Mouse (Mus musculus): ENCODE results near the gene Scgb1b27. TPM values are rescaled to one million over a fixed set of nuclear protein-coding genes. Genes with fewer than 3 reads are reported as not detected.

Scgb1b27 gene
- not detected in 2 replicates for polyA plus RNA-seq (2021; fragmentation: Nextera tagmentation)
- long read RNA-seq, experiment 1: 0 reads
- long read RNA-seq, experiment 2: 0 reads

GRCm38 (mm10) chr7:34021183-34021582, at the start of gene Scgb1b27:
Scgb1b27 (plus strand) TSS chr7:34021483.

GRCm38 (mm10) chr7:34013842-34014241, 7.4 kb upstream of the Scgb1b27 start, which contains the start of gene Scgb2b27:
Scgb2b27 (minus strand) TSS chr7:34013942.

Other genes starting within 250 kb of the Scgb1b27 start
- gene Scgb2b26, start 76.4 kb upstream of the Scgb1b27 start, polyA plus RNA-seq (2021; fragmentation: Nextera tagmentation): not detected in 2 replicates
- not detected in 2 replicates for gene Scgb2b27, start 7.5 kb upstream of the Scgb1b27 start, polyA plus RNA-seq (2021; fragmentation: Nextera tagmentation)
- not detected in 2 replicates for gene Scgb1b30, start 73.9 kb downstream of the Scgb1b27 start, polyA plus RNA-seq (2021; fragmentation: Nextera tagmentation)
- 0.60 and 0.65 TPM in 2 replicates for gene Wtip, start 111.8 kb downstream of the Scgb1b27 start, polyA plus RNA-seq (2021; fragmentation: Nextera tagmentation)
- gene Uba2, start 148.1 kb downstream of the Scgb1b27 start, polyA plus RNA-seq (2021; fragmentation: Nextera tagmentation): 87.8 and 104 TPM in 2 replicates
- 30.0 and 41.1 TPM in 2 replicates for gene Pdcd2l, start 175.2 kb downstream of the Scgb1b27 start, polyA plus RNA-seq (2021; fragmentation: Nextera tagmentation)
- 529 and 592 TPM in 2 replicates for gene Gpi1, start 208.9 kb downstream of the Scgb1b27 start, polyA plus RNA-seq (2021; fragmentation: Nextera tagmentation)
- not detected in 2 replicates for gene Gm6096, start 229.6 kb downstream of the Scgb1b27 start, polyA plus RNA-seq (2021; fragmentation: Nextera tagmentation)